Mouse (Mus musculus): ENCODE measurements around the gene Pde4d.

DNA sequence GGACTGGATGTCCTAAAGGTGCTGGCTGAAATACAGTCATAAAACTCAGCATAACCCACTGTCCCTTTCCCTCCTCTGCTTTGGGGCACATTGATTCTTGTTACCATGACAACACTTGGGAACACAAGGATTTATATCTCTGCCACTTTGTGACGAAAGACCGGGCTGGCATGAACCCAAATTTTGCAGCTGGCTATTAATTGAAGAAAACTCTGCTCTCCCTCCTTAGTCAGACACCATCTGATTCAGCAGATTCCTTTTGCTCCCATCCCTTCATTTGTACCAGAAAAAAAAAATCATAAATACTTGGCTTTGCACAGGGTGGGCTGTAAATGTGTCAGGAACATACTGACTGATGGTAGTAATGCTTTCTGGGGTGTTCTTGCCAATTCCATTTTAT, 1037.6 kb downstream of the Pde4d start:
- TF ChIP-seq CTCF (IDR thresholded peaks at IDR 0.05; ENCODE audit: control insufficient read depth, insufficient read depth, insufficient read length) (no peak), MYOG (IDR thresholded peaks at IDR 0.05; ENCODE audit: control insufficient read depth, extremely low read depth, insufficient read length) (no peak), MAX (IDR thresholded peaks at IDR 0.05) (no peak), USF1 (IDR thresholded peaks at IDR 0.05; ENCODE audit: low read depth) (no peak)
